Mouse (Mus musculus) forebrain, embryonic 10.5 days (tissue): ENCODE results near the gene Pcgf2. TPM values are rescaled to one million over a fixed set of nuclear protein-coding genes. Genes with fewer than 3 reads are reported as not detected.
A peak's percentile ranks its signal among the peaks of the same experiment; 100 is the strongest.

Source experiments
- DNase-seq: peaks from one replicate; pipeline ENCODE4 v3.0.0-alpha.2; 2017; ENCODE audit warnings: low spot score; ENCODE audit errors: extremely low spot score
- H3K27ac ChIP-seq: fragments of 300-500 bp; sonication (generic); 2 replicates; pipeline ENCODE4 v1.5.1; 2016; ENCODE audit warnings: mild to moderate bottlenecking
- H3K27me3 ChIP-seq: fragments of 300-500 bp; sonication (generic); 2 replicates; pipeline ENCODE4 v1.6.1; 2016; ENCODE audit warnings: mild to moderate bottlenecking; ENCODE audit not compliant: poor library complexity, severe bottlenecking
- H3K36me3 ChIP-seq: fragments of 300-500 bp; sonication (generic); replicated peaks from 2 replicates; pipeline ENCODE4 v1.6.1; 2016; ENCODE audit warnings: mild to moderate bottlenecking, moderate library complexity
- H3K4me1 ChIP-seq: fragments of 300-500 bp; sonication (generic); 2 replicates; pipeline ENCODE4 v1.6.1; 2016
- H3K4me3 ChIP-seq: fragments of 300-500 bp; sonication (generic); 2 replicates; pipeline ENCODE4 v1.5.1; 2016; ENCODE audit warnings: mild to moderate bottlenecking, moderate library complexity
- H3K9me3 ChIP-seq: fragments of 300-500 bp; sonication (generic); 2 replicates; pipeline ENCODE4 v1.6.1; 2016; ENCODE audit warnings: mild to moderate bottlenecking, moderate library complexity
- whole genome bisulfite sequencing: fragments of 180-500 bp; shearing (Covaris S2); methylation state at CpG from one replicate; pipeline ENCODE4 v1.1.7; 2016; 5-methylcytosine and 5-hydroxymethylcytosine counted together
- polyA plus RNA-seq: library from polyadenylated mRNA; unstranded; fragments of >200 nt; fragmentation: Nextera tagmentation; extraction: Ambion mirVana; gene quantifications from 2 replicates; pipeline ENCODE4 v1.2.1, GENCODE M21; 2016

Gene Pcgf2
- 18.4 and 20.9 TPM in 2 replicates for polyA plus RNA-seq

GRCm38 (mm10) chr11:97700003-97700745 is at the start of gene Pcgf2:
Pcgf2 (minus strand) TSS chr11:97700497.
- DNase-seq: peak; percentile 78
- Histone ChIP-seq H3K4me3 (peak within 1 kb of the TSS; percentile 91), H3K4me1 (peaks cover 71% of the 10 kb centered on the region), H3K9me3 (no peaks in the 10 kb centered on the region), H3K27me3 (no peaks in the 10 kb centered on the region), H3K36me3 (peaks cover 10% of the 10 kb centered on the region), H3K27ac (peak within 1 kb of the TSS; percentile 100)
- under 1% methylated on average over 85 of the region's 85 CpGs for WGBS

GRCm38 (mm10) chr11:97748496-97748895 is 48.2 kb upstream of the Pcgf2 start:
- Histone ChIP-seq H3K36me3 (peaks cover 76% of the 10 kb centered on the region), H3K27ac (no peak overlapping the region), H3K9me3 (peaks cover 5% of the 10 kb centered on the region; the same call in 1 of the 2 replicates), H3K4me3 (no peak overlapping the region), H3K4me1 (peaks cover 13% of the 10 kb centered on the region), H3K27me3 (no peaks in the 10 kb centered on the region)
- DNase-seq: no peak
- WGBS: 90% methylated on average over 5 of the region's 5 CpGs

- Histone ChIP-seq H3K4me1 (peaks cover 20% of the 10 kb centered on the region), H3K36me3 (peaks cover 69% of the 10 kb centered on the region), H3K27me3 (no peaks in the 10 kb centered on the region), H3K9me3 (peaks cover 5% of the 10 kb centered on the region; the same call in 1 of the 2 replicates), H3K27ac (no peak overlapping the region), H3K4me3 (no peak overlapping the region)
- DNase-seq: no peak
- WGBS: 93% methylated on average over 8 of the region's 8 CpGs
These were observed 47.5 kb upstream of the Pcgf2 start for GRCm38 (mm10) chr11:97747773-97748172.

- peak overlapping the region; percentile 99 for H3K27ac ChIP-seq
- WGBS: 14% methylated on average over 13 of the region's 13 CpGs
These were observed 45.0 kb upstream of the Pcgf2 start for GRCm38 (mm10) chr11:97745331-97745721.

GRCm38 (mm10) chr11:97744718-97745330 is 44.5 kb upstream of the Pcgf2 start:
- Histone ChIP-seq H3K9me3 (no peaks in the 10 kb centered on the region), H3K27ac (peak overlapping the region; percentile 99), H3K36me3 (peaks cover 41% of the 10 kb centered on the region), H3K4me1 (peaks cover 36% of the 10 kb centered on the region), H3K27me3 (no peaks in the 10 kb centered on the region), H3K4me3 (peak overlapping the region; percentile 90)
- DNase-seq: peak; percentile 98
- WGBS: under 1% methylated on average over 27 of the region's 57 CpGs

More at GRCm38 (mm10) chr11:97745331-97745721, 45.0 kb upstream of the Pcgf2 start:
- Histone ChIP-seq H3K9me3 (no peaks in the 10 kb centered on the region), H3K36me3 (peaks cover 46% of the 10 kb centered on the region), H3K27me3 (no peaks in the 10 kb centered on the region), H3K4me3 (peak overlapping the region; percentile 90), H3K4me1 (peaks cover 31% of the 10 kb centered on the region)
- DNase-seq: no peak

- Histone ChIP-seq H3K9me3 (no peaks in the 10 kb centered on the region), H3K4me1 (peaks cover 37% of the 10 kb centered on the region), H3K27me3 (no peaks in the 10 kb centered on the region), H3K27ac (peak within 1 kb of the TSS; percentile 99), H3K36me3 (peaks cover 36% of the 10 kb centered on the region), H3K4me3 (peak within 1 kb of the TSS; percentile 90)
- under 1% methylated on average over 62 of the region's 63 CpGs for WGBS
- no peak for DNase-seq
These were observed 43.9 kb upstream of the Pcgf2 start, which contains the start of gene Pip4k2b for GRCm38 (mm10) chr11:97744063-97744717. Pip4k2b (minus strand) TSS chr11:97744704.

GRCm38 (mm10) chr11:97743423-97743822 is 43.1 kb upstream of the Pcgf2 start:
- 60% methylated on average over 9 of the region's 9 CpGs for WGBS
- no peaks in the 10 kb centered on the region for H3K9me3 ChIP-seq
- no peak for DNase-seq
- no peaks in the 10 kb centered on the region for H3K27me3 ChIP-seq
- peak overlapping the region; percentile 99 for H3K27ac ChIP-seq
- peaks cover 37% of the 10 kb centered on the region for H3K4me1 ChIP-seq
- peaks cover 29% of the 10 kb centered on the region for H3K36me3 ChIP-seq
- peak overlapping the region; percentile 90 for H3K4me3 ChIP-seq

- WGBS: 91% methylated on average over 9 of the region's 9 CpGs
- peaks cover 21% of the 10 kb centered on the region for H3K36me3 ChIP-seq
- no peaks in the 10 kb centered on the region for H3K27me3 ChIP-seq
- H3K4me1 ChIP-seq: peaks cover 37% of the 10 kb centered on the region
- no peaks in the 10 kb centered on the region for H3K9me3 ChIP-seq
- peak overlapping the region; percentile 90; the same call in 1 of the 2 replicates for H3K4me3 ChIP-seq
- 0 out of 2 replicates have a peak overlapping the region, but pooled peaks have one; percentile 2 for H3K27ac ChIP-seq
- DNase-seq: no peak
These were observed 42.3 kb upstream of the Pcgf2 start for GRCm38 (mm10) chr11:97742591-97742990.

GRCm38 (mm10) chr11:97742157-97742556 is 41.9 kb upstream of the Pcgf2 start:
- Histone ChIP-seq H3K27ac (0 out of 2 replicates have a peak overlapping the region, but pooled peaks have one; percentile 2), H3K4me1 (peaks cover 37% of the 10 kb centered on the region), H3K4me3 (0 out of 2 replicates have a peak overlapping the region, but pooled peaks have one; percentile 90), H3K27me3 (no peaks in the 10 kb centered on the region), H3K9me3 (no peaks in the 10 kb centered on the region), H3K36me3 (peaks cover 17% of the 10 kb centered on the region)
- DNase-seq: no peak
- WGBS: 91% methylated on average over 5 of the region's 5 CpGs

GRCm38 (mm10) chr11:97740190-97740589 is 39.9 kb upstream of the Pcgf2 start:
- 59% methylated on average over 7 of the region's 7 CpGs for WGBS
- 0 out of 2 replicates have a peak overlapping the region, but pooled peaks have one; percentile 17 for H3K27ac ChIP-seq
- H3K4me1 ChIP-seq: peaks cover 33% of the 10 kb centered on the region
- no peaks in the 10 kb centered on the region for H3K9me3 ChIP-seq
- DNase-seq: no peak
- peaks cover 2% of the 10 kb centered on the region; the same call in 1 of the 2 replicates for H3K36me3 ChIP-seq
- H3K27me3 ChIP-seq: no peaks in the 10 kb centered on the region
- H3K4me3 ChIP-seq: no peak overlapping the region

GRCm38 (mm10) chr11:97739155-97739554 is 38.9 kb upstream of the Pcgf2 start:
- Histone ChIP-seq H3K27ac (no peak overlapping the region), H3K9me3 (no peaks in the 10 kb centered on the region), H3K4me1 (peaks cover 34% of the 10 kb centered on the region), H3K4me3 (no peak overlapping the region), H3K36me3 (peaks cover 2% of the 10 kb centered on the region; the same call in 1 of the 2 replicates), H3K27me3 (no peaks in the 10 kb centered on the region)
- WGBS: 90% methylated on average over 3 of the region's 3 CpGs
- DNase-seq: no peak

- peaks cover 34% of the 10 kb centered on the region for H3K4me1 ChIP-seq
- no peaks in the 10 kb centered on the region for H3K9me3 ChIP-seq
- H3K4me3 ChIP-seq: no peak overlapping the region
- H3K27ac ChIP-seq: no peak overlapping the region
- no peaks in the 10 kb centered on the region for H3K27me3 ChIP-seq
- H3K36me3 ChIP-seq: peaks cover 2% of the 10 kb centered on the region; the same call in 1 of the 2 replicates
- DNase-seq: no peak
- 66% methylated on average over 6 of the region's 6 CpGs for WGBS
These were observed 38.4 kb upstream of the Pcgf2 start for GRCm38 (mm10) chr11:97738703-97739102.
